Mouse (Mus musculus) gastrocnemius, adult 18-20 months (tissue): Measurements from ENCODE around the gene Zbtb34. TPM values are rescaled to one million over a fixed set of nuclear protein-coding genes. Genes with fewer than 3 reads are reported as not detected.

Experiments used
- DNase-seq: peaks from one replicate; pipeline ENCODE4 v3.0.0; 2021; ENCODE audit warnings: low spot score
- long read RNA-seq, 2 experiments: library from polyadenylated mRNA; stranded (forward); transcript quantifications; one replicate each; pipeline ENCODE4 v2.0.0; 2021
- total RNA-seq, 2 experiments: library from RNA; stranded (reverse); gene quantifications; 2 replicates each; pipeline ENCODE4 v1.2.3; 2021

Gene Zbtb34
- 1 to 10 TPM; 2.9 to 3.0 TPM for total RNA-seq
- long read RNA-seq, experiment 1, partial matches to known transcripts: 0 of 3 reads
- long read RNA-seq, experiment 1, other reads (novel, unspliced or antisense): 1 of 3 reads
- long read RNA-seq, experiment 2, partial matches to known transcripts: 0 of 4 reads
- long read RNA-seq, experiment 2, other reads (novel, unspliced or antisense): 2 of 4 reads

- DNase-seq: peak; percentile 59
Measured at GRCm38 (mm10) chr2:33430771-33431699, at the start of gene Zbtb34. Gene Zbtb34 (minus strand): TSS chr2:33431324.

- DNase-seq: no peak
Measured at GRCm38 (mm10) chr2:33477961-33478755, 47.0 kb upstream of the Zbtb34 start.

- no peak for DNase-seq
Measured at GRCm38 (mm10) chr2:33475961-33476360, 44.8 kb upstream of the Zbtb34 start.

GRCm38 (mm10) chr2:33468466-33469097 lies 37.5 kb upstream of the Zbtb34 start, which contains the start of gene Zbtb43:
Gene Zbtb43 (minus strand): TSS chr2:33468559.
- DNase-seq: peak; percentile 97

- DNase-seq: peak; percentile 29
Measured at GRCm38 (mm10) chr2:33467546-33468465, 36.7 kb upstream of the Zbtb34 start.

- peak; percentile 26 for DNase-seq
Measured at GRCm38 (mm10) chr2:33465966-33466365, 34.8 kb upstream of the Zbtb34 start.

GRCm38 (mm10) chr2:33465215-33465614 lies 34.1 kb upstream of the Zbtb34 start:
- DNase-seq: no peak

GRCm38 (mm10) chr2:33462066-33462465 lies 30.9 kb upstream of the Zbtb34 start:
- DNase-seq: no peak

GRCm38 (mm10) chr2:33461066-33461465 lies 29.9 kb upstream of the Zbtb34 start:
- no peak for DNase-seq

- peak; percentile 45 for DNase-seq
Measured at GRCm38 (mm10) chr2:33459660-33460059, 28.5 kb upstream of the Zbtb34 start.

GRCm38 (mm10) chr2:33456696-33457095 lies 25.6 kb upstream of the Zbtb34 start:
- DNase-seq: no peak

GRCm38 (mm10) chr2:33456242-33456641 lies 25.1 kb upstream of the Zbtb34 start:
- DNase-seq: peak; percentile 50

- DNase-seq: no peak
Measured at GRCm38 (mm10) chr2:33455350-33455749, 24.2 kb upstream of the Zbtb34 start.

GRCm38 (mm10) chr2:33454816-33455215 lies 23.7 kb upstream of the Zbtb34 start:
- no peak for DNase-seq

GRCm38 (mm10) chr2:33453476-33453875 lies 22.4 kb upstream of the Zbtb34 start:
- no peak for DNase-seq

GRCm38 (mm10) chr2:33452721-33453120 lies 21.6 kb upstream of the Zbtb34 start:
- peak; percentile 69 for DNase-seq

GRCm38 (mm10) chr2:33452140-33452539 lies 21.0 kb upstream of the Zbtb34 start:
- DNase-seq: no peak

GRCm38 (mm10) chr2:33451038-33451978 lies 20.2 kb upstream of the Zbtb34 start:
- DNase-seq: no peak
